Mouse (Mus musculus): ENCODE measurements around the gene Slc2a4. TPM values are rescaled to one million over a fixed set of nuclear protein-coding genes. Genes with fewer than 3 reads are reported as not detected.

Slc2a4 gene
- polyA plus RNA-seq, 1 experiment, result 1.9 TPM

DNA sequence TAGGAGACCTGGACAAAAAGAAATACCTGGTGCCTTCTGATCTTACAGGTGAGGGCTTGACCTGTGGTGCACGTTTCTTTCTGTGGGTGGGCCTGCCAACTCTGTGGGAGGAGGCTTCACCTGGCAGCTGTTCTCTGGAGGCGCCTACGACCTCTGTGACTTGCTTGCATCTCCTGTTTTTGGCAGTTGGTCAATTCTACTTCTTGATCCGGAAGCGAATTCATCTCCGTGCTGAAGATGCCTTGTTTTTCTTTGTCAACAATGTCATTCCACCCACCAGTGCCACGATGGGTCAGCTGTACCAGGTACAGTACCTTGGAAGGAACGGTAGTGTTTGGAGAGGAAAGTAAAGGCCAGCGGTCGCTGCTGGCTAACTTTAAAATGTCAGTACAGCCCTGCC is 44.4 kb upstream of the Slc2a4 start:
- peak overlapping the region; percentile 84 for H3K4me3 ChIP-seq (ENCODE audit: control insufficient read depth, low read depth, low read length)
- H3K4me1 ChIP-seq (ENCODE audit: control insufficient read depth, insufficient read depth, low read length), result peaks cover 7% of the 10 kb centered on the region
- H3K36me3 ChIP-seq (ENCODE audit: control insufficient read depth, insufficient read depth, low read length), result peaks cover 4% of the 10 kb centered on the region
- H3K27me3 ChIP-seq (ENCODE audit: control insufficient read depth, insufficient read depth, low read length), result no peaks in the 10 kb centered on the region
- TF ChIP-seq CTCF (IDR thresholded peaks at IDR 0.05; ENCODE audit: control insufficient read depth, insufficient read depth, insufficient replicate concordance, low read depth, low read length) (no peak), POLR2A (IDR thresholded peaks at IDR 0.05; ENCODE audit: control insufficient read depth, low read depth, low read length) (no peak)
- peak overlapping the region; percentile 45 for H3K27ac ChIP-seq (ENCODE audit: control insufficient read depth, insufficient read depth, low read depth, low read length)

DNA sequence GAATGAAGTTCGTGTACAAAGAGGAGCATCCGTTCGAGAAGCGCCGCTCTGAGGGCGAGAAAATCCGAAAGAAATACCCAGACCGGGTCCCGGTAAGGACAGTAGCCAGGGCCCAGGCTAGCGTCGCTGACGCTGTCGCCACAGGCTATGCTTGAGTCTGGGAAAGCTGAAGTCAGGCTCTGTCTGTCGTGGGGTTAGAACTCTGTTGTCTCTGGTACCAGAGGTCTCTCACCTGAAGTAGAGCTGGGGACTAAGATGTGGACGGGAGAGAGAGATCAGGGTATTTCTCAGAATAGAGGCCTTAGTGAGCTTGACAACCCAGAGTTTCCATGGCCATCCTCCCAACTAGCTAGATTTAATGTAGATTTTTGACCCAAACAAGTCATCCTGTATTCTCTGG is 43.7 kb upstream of the Slc2a4 start:
- TF ChIP-seq CTCF (IDR thresholded peaks at IDR 0.05; ENCODE audit: control insufficient read depth, insufficient read depth, insufficient replicate concordance, low read depth, low read length), result no peak
- no peak for TF ChIP-seq POLR2A (IDR thresholded peaks at IDR 0.05; ENCODE audit: control insufficient read depth, low read depth, low read length)
- Histone ChIP-seq H3K4me1 (ENCODE audit: control insufficient read depth, insufficient read depth, low read length) (peaks cover 6% of the 10 kb centered on the region), H3K27me3 (ENCODE audit: control insufficient read depth, insufficient read depth, low read length) (no peaks in the 10 kb centered on the region), H3K36me3 (ENCODE audit: control insufficient read depth, insufficient read depth, low read length) (peaks cover 4% of the 10 kb centered on the region), H3K27ac (ENCODE audit: control insufficient read depth, insufficient read depth, low read depth, low read length) (peak overlapping the region; percentile 96), H3K4me3 (ENCODE audit: control insufficient read depth, low read depth, low read length) (peak overlapping the region; percentile 93)

DNA sequence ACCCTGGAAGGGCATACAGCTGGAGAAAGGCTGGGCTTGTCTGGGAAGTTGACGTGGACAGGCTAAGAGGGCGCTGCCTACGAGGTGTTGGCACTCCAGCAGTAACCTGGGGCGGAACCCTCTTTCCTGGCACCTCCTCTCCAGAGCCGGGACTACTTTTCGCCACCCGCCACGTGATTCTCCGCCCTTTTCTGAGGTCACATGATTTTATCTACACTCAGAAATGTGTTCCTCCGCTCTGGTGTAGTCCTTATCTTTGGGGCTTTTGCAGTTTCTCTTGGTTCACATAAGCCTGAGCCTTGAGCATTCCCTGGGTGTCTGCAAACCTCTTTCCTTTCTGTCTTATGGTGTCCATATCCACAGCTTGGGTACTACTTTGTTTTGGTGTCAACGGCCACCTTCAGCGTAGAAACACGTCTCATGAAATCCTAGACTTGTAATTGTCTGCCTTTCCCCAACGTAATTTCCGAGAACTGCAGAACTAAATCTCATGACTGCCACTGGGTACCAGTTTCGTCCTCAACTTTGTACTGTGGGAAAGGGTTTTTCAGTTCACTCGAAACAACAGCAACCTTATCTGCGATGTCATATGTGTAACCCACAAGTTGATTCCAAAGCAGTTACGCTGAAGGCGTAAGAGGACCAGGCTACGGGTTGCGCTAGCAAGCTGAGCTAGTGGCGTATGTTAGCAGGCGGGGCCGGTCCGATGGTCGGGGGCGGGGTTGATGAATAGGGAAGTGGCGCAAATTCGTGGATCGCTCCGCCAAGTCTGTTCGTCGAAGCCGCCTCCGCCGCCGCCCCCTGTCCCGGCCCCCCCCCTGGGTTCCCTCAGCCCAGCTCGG is 43.1 kb upstream of the Slc2a4 start, which contains the start of gene Gabarap:
Gene Gabarap (plus strand): TSS at position 294 of the 842 bp plus-strand sequence.
- Histone ChIP-seq H3K27me3 (ENCODE audit: control insufficient read depth, insufficient read depth, low read length) (no peaks in the 10 kb centered on the region), H3K36me3 (ENCODE audit: control insufficient read depth, insufficient read depth, low read length) (peaks cover 4% of the 10 kb centered on the region), H3K4me3 (ENCODE audit: control insufficient read depth, low read depth, low read length) (peak within 1 kb of the TSS; percentile 93), H3K27ac (ENCODE audit: control insufficient read depth, insufficient read depth, low read depth, low read length) (peak within 1 kb of the TSS; percentile 100), H3K4me1 (ENCODE audit: control insufficient read depth, insufficient read depth, low read length) (peaks cover 6% of the 10 kb centered on the region)
- TF ChIP-seq POLR2A (IDR thresholded peaks at IDR 0.05; ENCODE audit: control insufficient read depth, low read depth, low read length), result peak; percentile 85
- no peak for TF ChIP-seq CTCF (IDR thresholded peaks at IDR 0.05; ENCODE audit: control insufficient read depth, insufficient read depth, insufficient replicate concordance, low read depth, low read length)

DNA sequence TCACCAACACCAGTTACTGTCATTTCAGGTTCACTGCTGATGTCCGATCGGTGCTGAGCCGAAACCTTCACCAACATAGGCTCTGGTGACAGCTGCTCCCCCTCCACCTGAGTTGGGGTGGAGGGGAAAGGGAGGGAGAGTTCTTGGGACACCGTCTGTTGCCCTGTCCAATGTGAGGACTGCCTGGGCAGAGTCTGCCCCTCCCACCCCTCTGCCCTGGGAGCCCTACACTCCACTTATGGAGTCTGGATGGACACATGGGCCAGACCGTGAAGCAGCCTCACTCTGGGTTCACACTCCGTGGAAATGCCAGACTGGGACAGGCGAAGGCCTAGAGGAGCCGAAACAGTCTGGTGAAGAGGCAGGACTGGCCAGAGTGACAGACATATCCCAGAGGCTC is 42.0 kb upstream of the Slc2a4 start:
- H3K27ac ChIP-seq (ENCODE audit: control insufficient read depth, insufficient read depth, low read depth, low read length), result peak overlapping the region; percentile 49; the same call in 1 of the 2 replicates
- peaks cover 6% of the 10 kb centered on the region for H3K4me1 ChIP-seq (ENCODE audit: control insufficient read depth, insufficient read depth, low read length)
- peak overlapping the region; percentile 93 for H3K4me3 ChIP-seq (ENCODE audit: control insufficient read depth, low read depth, low read length)
- TF ChIP-seq POLR2A (IDR thresholded peaks at IDR 0.05; ENCODE audit: control insufficient read depth, low read depth, low read length) (no peak), CTCF (IDR thresholded peaks at IDR 0.05; ENCODE audit: control insufficient read depth, insufficient read depth, insufficient replicate concordance, low read depth, low read length) (no peak)
- H3K27me3 ChIP-seq (ENCODE audit: control insufficient read depth, insufficient read depth, low read length), result no peaks in the 10 kb centered on the region
- peaks cover 4% of the 10 kb centered on the region for H3K36me3 ChIP-seq (ENCODE audit: control insufficient read depth, insufficient read depth, low read length)

DNA sequence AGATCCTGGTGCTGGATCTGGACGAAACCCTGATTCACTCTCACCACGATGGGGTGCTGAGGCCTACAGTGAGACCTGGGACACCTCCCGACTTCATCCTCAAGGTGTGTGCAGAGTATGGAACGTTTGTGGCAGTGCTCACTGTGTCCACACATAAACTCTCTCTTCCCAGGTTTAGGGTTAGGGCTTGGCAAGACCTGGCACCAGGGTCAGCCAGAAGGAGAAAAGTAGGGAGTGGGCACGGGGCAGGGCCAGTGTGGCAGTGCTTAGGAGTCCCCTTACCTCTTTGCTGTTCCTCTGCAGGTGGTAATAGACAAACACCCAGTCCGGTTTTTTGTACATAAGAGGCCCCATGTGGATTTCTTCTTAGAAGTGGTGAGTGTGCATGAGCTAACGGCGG is 36.4 kb upstream of the Slc2a4 start:
- Histone ChIP-seq H3K27me3 (ENCODE audit: control insufficient read depth, insufficient read depth, low read length) (no peaks in the 10 kb centered on the region), H3K4me3 (ENCODE audit: control insufficient read depth, low read depth, low read length) (no peak overlapping the region), H3K36me3 (ENCODE audit: control insufficient read depth, insufficient read depth, low read length) (peaks cover 5% of the 10 kb centered on the region), H3K27ac (ENCODE audit: control insufficient read depth, insufficient read depth, low read depth, low read length) (no peak overlapping the region), H3K4me1 (ENCODE audit: control insufficient read depth, insufficient read depth, low read length) (peaks cover 7% of the 10 kb centered on the region)
- no peak for TF ChIP-seq POLR2A (IDR thresholded peaks at IDR 0.05; ENCODE audit: control insufficient read depth, low read depth, low read length)
- TF ChIP-seq CTCF (IDR thresholded peaks at IDR 0.05; ENCODE audit: control insufficient read depth, insufficient read depth, insufficient replicate concordance, low read depth, low read length), result no peak

DNA sequence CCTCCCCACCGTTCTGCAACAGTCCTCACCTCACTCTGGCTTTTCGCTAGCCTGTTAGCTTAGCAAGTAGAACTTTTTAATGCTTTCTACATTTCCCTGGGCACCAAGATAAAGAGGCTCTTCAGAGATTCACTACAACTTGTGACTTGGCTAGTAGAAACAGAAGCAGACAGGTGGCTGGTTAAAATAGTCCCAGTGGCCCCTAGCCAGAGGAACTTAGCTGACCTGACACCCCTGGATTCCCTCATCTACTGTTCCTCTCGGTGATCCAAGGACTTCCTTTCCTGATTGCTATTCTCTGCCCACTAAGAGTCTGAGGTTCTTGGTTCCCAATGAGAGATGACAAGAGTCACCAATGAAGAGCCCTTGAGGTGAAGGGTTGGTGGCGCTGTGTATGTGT is 35.4 kb upstream of the Slc2a4 start:
- Histone ChIP-seq H3K4me3 (ENCODE audit: control insufficient read depth, low read depth, low read length) (no peak overlapping the region), H3K4me1 (ENCODE audit: control insufficient read depth, insufficient read depth, low read length) (peaks cover 7% of the 10 kb centered on the region), H3K27me3 (ENCODE audit: control insufficient read depth, insufficient read depth, low read length) (no peaks in the 10 kb centered on the region), H3K27ac (ENCODE audit: control insufficient read depth, insufficient read depth, low read depth, low read length) (no peak overlapping the region), H3K36me3 (ENCODE audit: control insufficient read depth, insufficient read depth, low read length) (peaks cover 3% of the 10 kb centered on the region)
- no peak for TF ChIP-seq CTCF (IDR thresholded peaks at IDR 0.05; ENCODE audit: control insufficient read depth, insufficient read depth, insufficient replicate concordance, low read depth, low read length)
- TF ChIP-seq POLR2A (IDR thresholded peaks at IDR 0.05; ENCODE audit: control insufficient read depth, low read depth, low read length), result no peak

DNA sequence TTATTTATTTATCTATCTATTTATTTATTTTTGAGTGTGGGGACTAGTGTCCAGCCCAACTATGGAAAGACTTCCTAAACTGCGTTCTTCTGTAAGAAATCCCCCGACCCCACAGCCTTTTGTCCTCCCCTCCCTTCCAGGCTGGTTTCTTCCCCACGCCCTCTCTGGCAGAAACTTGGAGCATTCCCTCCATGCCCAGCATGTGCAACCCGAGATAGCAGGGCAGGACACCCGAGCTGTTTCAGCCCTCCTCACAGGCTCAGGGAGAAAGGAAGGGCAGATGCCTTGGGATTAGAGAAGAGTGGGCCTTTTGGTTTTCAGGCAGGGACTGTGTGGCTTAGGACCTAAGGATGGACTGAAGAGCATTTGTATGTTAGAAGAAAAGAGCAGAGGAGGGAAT is 34.9 kb upstream of the Slc2a4 start:
- peaks cover 3% of the 10 kb centered on the region for H3K36me3 ChIP-seq (ENCODE audit: control insufficient read depth, insufficient read depth, low read length)
- peaks cover 7% of the 10 kb centered on the region for H3K4me1 ChIP-seq (ENCODE audit: control insufficient read depth, insufficient read depth, low read length)
- no peak for TF ChIP-seq CTCF (IDR thresholded peaks at IDR 0.05; ENCODE audit: control insufficient read depth, insufficient read depth, insufficient replicate concordance, low read depth, low read length)
- no peak for TF ChIP-seq POLR2A (IDR thresholded peaks at IDR 0.05; ENCODE audit: control insufficient read depth, low read depth, low read length)
- H3K27me3 ChIP-seq (ENCODE audit: control insufficient read depth, insufficient read depth, low read length), result no peaks in the 10 kb centered on the region
- no peak overlapping the region for H3K4me3 ChIP-seq (ENCODE audit: control insufficient read depth, low read depth, low read length)
- no peak overlapping the region for H3K27ac ChIP-seq (ENCODE audit: control insufficient read depth, insufficient read depth, low read depth, low read length)

All from testis, adult 2 months (tissue).